Mouse (Mus musculus): Measurements from ENCODE around the gene Abcb8.

GRCm38 (mm10) chr5:24427285-24427633, 33.8 kb downstream of the Abcb8 start:
- TF ChIP-seq CTCF (IDR thresholded peaks at IDR 0.05; ENCODE audit: low read depth) = no peak
- TF ChIP-seq EP300 (IDR thresholded peaks at IDR 0.05; ENCODE audit: low read depth) = no peak

Measured in liver, embryonic 14.5 days (tissue).